Mouse (Mus musculus) embryonic fibroblast, embryonic 13.5 days (primary cell): ENCODE measurements at regions not wholly inside any gene's neighbourhood (a gene's known extent, or its start where the extent isn't known, plus 50 kb on each side); places are given as distances from the start of the nearest gene placed in this dataset.
"Not testable (repeated sequence)": the region's sequence is repeated elsewhere in the genome, so short reads cannot be mapped to it uniquely, and the experiment has no call there.

Source experiments
- H3K27ac ChIP-seq: 2 replicates; pipeline ENCODE4 v1.5.1; 2012; ENCODE audit warnings: low read length, control low read depth, inconsistent platforms; ENCODE audit not compliant: insufficient read depth
- H3K4me1 ChIP-seq: 2 replicates; pipeline ENCODE4 v1.6.1; 2011; ENCODE audit warnings: low read length; ENCODE audit not compliant: control insufficient read depth, insufficient read depth
- H3K4me3 ChIP-seq: 2 replicates; pipeline ENCODE4 v1.5.1; 2011; ENCODE audit warnings: mild to moderate bottlenecking, control low read depth, low read length; ENCODE audit not compliant: insufficient read depth
- CTCF ChIP-seq: IDR thresholded peaks from 2 replicates; pipeline ENCODE4 v1.5.1; 2011; ENCODE audit warnings: mild to moderate bottlenecking, control low read depth, low read length, moderate library complexity, borderline replicate concordance; ENCODE audit not compliant: insufficient read depth
- POLR2A ChIP-seq: IDR thresholded peaks from 2 replicates; pipeline ENCODE4 v1.6.1; 2011; ENCODE audit warnings: low read depth, mild to moderate bottlenecking, control low read depth, low read length, moderate library complexity

DNA sequence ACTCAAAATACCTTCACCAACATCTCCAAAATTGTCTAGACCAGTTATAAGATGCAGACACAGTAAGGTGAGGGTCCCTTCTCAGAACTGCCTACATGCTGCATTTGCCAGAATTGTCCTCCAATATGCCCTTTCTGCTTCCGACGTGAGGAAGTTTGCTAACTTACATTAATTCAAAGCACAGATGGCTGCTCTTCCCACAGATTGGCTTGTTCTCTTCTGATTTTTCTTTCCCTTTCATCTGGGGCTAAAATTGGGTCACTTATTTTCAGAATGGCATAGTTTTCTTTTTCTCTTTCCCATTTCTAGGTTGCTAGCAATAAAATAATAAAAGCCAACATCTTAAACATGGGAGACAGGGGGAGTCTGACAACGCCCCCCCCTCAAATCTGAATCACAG, 778.8 kb downstream of the Rab28 start:
- H3K4me3 ChIP-seq: no peak overlapping the region
- no peak for TF ChIP-seq POLR2A
- no peak for TF ChIP-seq CTCF
- no peak overlapping the region for H3K27ac ChIP-seq
- no peaks in the 10 kb centered on the region for H3K4me1 ChIP-seq

DNA sequence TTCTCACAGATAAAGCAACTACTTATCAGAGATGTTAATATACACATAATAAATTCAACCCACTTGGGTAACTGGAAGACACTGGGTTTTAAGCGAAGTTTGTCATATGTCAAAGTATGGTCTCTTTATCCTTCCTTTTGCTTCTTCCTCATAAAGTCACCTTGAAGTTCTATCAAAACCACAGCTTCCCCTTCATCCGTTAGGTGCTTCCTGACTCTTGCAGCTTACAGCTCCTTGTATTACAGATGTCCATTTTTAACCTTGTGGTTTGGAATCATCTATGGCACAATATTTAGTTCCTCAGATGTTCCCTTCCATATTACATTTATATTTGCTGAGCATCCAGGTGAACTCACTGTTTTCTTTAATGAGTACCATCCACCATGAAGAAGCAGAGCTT, 787.0 kb downstream of the Rab28 start:
- no peaks in the 10 kb centered on the region for H3K4me1 ChIP-seq
- no peak overlapping the region for H3K4me3 ChIP-seq
- TF ChIP-seq CTCF (no peak), POLR2A (no peak)
- H3K27ac ChIP-seq: no peak overlapping the region

DNA sequence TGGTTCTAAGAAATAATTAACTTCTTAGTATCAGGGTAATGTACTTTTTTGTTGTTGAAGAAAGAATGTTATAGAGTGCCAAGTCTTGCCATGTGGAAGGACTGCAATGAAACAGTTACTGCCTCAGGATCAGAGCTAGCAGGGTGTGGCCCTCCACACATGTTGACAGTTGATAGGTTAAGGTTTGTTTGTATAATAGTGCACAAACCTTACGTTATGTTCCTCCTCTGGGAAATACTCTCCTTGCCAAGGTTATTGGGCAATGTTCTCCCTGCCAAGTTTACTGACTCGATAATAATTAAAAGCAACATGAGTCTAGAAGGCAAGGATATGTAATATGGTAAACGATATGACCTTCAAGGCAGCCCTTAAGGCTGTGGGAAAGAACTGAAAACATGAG, 799.2 kb downstream of the Rab28 start:
- no peak overlapping the region for H3K27ac ChIP-seq
- H3K4me1 ChIP-seq: no peaks in the 10 kb centered on the region
- no peak overlapping the region for H3K4me3 ChIP-seq
- no peak for TF ChIP-seq POLR2A
- no peak for TF ChIP-seq CTCF

DNA sequence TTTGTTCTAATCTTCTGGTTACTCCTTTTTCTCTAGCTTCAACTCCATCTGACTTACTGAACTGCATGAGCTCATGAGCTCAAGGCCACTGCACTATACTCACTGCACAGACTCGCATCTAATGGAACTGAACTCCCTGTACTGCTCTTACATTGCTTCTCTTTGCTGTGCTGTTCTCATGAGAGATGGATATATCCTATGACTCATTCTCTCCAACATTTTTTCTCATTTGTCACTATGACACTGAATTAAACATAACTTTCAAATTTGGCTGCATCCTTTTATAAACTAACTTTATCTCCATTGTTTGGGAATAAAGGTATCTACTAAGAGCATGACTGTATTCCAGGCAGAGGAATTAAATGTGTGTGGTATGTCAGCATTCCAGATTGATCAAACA, 806.2 kb downstream of the Rab28 start:
- TF ChIP-seq POLR2A (no peak), CTCF (no peak)
- Histone ChIP-seq H3K27ac (no peak overlapping the region; the same call in 1 of the 2 replicates), H3K4me1 (no peaks in the 10 kb centered on the region; the same call in 1 of the 2 replicates), H3K4me3 (no peak overlapping the region)

DNA sequence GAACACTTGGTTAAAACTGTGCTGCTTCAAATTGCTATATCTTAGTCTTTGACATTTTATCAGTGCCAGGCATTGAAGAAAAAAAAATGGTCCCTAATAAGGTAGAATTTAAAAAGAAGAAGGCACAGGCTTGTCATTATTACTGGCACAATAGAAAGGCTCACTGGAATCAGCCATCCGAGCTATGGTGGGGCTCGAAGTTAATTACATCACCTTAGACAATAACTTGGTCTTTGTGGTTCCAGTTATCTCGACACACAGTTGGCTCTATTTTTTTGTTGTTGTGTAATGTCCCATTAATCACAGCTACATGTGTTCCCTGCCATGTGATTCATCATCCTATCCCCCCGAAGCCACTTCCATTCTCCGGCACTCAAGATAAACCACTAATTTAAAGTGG, 825.1 kb downstream of the Rab28 start:
- Histone ChIP-seq H3K4me3 (no peak overlapping the region), H3K27ac (no peak overlapping the region), H3K4me1 (no peaks in the 10 kb centered on the region)
- TF ChIP-seq CTCF: no peak
- no peak for TF ChIP-seq POLR2A

DNA sequence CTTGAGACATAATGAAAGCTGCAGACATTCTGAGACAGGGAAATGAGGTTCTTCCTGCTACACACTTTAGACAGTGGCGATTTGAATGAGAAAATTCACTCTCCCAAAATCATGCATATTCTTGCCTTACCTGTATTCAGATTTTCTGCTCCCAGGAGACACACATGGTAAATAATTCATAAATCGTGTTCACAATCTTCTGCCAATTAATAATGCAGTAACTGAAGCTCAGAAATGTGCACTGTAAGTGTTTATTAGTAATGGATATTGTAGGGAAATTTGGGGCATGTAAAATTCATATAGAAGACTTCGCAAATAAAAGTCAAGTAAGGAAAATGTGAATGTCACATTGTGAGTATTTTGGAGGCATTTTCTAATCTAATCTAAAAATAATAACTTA, 830.2 kb downstream of the Rab28 start:
- TF ChIP-seq CTCF (no peak), POLR2A (no peak)
- no peak overlapping the region for H3K4me3 ChIP-seq
- H3K27ac ChIP-seq: no peak overlapping the region
- H3K4me1 ChIP-seq: no peaks in the 10 kb centered on the region

DNA sequence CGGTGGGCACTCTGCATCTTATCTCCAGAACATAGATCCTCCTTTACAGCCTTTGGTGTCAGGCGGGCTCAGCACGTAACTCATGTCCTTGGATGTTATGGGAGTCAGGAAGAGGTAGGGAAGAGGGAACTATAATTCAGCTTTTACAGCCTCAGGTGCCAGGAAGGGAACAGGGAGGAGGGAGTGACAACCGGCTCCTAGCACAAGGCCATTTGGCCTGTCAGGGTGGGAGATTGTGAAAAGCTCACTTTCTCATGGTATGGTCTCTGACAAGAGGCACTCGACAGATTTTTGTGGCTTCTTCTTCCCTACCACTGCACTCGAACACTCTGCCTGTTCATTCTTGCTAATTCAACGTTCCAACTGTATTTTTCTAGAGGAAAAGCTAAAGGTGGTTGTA, 845.6 kb downstream of the Rab28 start:
- not testable (repeated sequence) for H3K27ac ChIP-seq, H3K4me3 ChIP-seq, H3K4me1 ChIP-seq
